Mouse (Mus musculus) lung, postnatal 25 days (tissue): ENCODE measurements around the gene Olfr1118.
"Not testable (repeated sequence)": the region's sequence is repeated elsewhere in the genome, so short reads cannot be mapped to it uniquely, and the experiment has no call there.

ENCODE experiments used
- DNase-seq: peaks from one replicate; pipeline ENCODE4 v3.0.0; 2022; ENCODE audit warnings: low spot score

Olfr1118 gene

GRCm38 (mm10) chr2:87307281-87307680, at the start of gene Olfr1118:
Gene Olfr1118 (plus strand): TSS chr2:87307581.
- DNase-seq = no peak

DNA sequence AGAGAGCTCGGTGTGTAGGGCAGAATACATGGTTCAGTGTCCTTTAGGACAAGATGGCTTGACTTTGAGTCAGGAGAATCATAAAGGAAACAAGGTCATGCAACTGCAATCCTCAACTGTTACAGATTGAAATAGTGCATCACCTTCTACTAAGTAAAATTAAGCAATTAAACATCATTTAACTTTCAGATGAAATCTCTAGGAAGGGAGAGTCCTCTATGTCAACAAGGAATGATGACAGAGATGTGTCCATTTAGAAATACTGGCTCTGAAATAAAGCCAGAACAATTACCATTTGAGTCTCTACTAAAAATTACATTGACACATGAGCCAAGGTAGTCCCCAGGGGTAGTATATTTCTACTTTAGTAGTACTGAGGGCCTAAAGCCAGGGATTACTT, 40.1 kb upstream of the Olfr1118 start, which contains the start of gene Olfr1116:
Gene Olfr1116, plus strand, starts transcription at position 301 of the 400 bp plus-strand sequence.
- no peak for DNase-seq

GRCm38 (mm10) chr2:87293977-87294376, 13.4 kb upstream of the Olfr1118 start:
- DNase-seq = not testable (repeated sequence)

- DNase-seq = no peak
These were observed 47.1 kb downstream of the Olfr1118 start, which contains the start of gene Olfr1120 for GRCm38 (mm10) chr2:87354515-87354914. Gene Olfr1120 (plus strand): TSS chr2:87354815.

DNA sequence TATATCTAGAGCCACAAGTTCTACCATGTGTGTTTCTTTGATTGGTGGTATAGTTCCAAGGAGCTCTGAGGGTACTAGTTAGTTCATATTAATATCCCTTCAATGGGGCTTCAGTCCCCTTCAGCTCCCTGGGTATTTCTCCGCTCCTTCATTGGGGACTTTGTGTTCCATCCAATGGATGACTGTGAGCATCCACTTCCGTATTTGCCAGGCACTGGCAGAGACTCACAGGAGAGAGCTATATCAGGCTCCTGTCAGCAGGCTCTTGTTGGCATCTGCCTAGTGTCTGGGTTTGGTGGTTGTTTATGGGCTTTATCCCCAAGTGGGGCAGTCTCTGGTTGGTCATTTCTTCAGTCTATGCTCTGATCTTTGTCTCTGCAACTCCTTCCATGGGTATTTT, 52.7 kb downstream of the Olfr1118 start:
- DNase-seq = not testable (repeated sequence)
